Mouse (Mus musculus) testis, adult 2 months (tissue): ENCODE measurements at regions not wholly inside any gene's neighbourhood (a gene's known extent, or its start where the extent isn't known, plus 50 kb on each side); places are given as distances from the start of the nearest gene placed in this dataset.
"Not testable (repeated sequence)": the region's sequence is repeated elsewhere in the genome, so short reads cannot be mapped to it uniquely, and the experiment has no call there.

Source experiments
- H3K27ac ChIP-seq: fragments of 200-500 bp; 2 replicates; pipeline ENCODE4 v1.5.1; 2012; ENCODE audit warnings: low read depth, low read length; ENCODE audit not compliant: control insufficient read depth, insufficient read depth
- H3K27me3 ChIP-seq: fragments of 200-500 bp; 2 replicates; pipeline ENCODE4 v1.6.1; 2012; ENCODE audit warnings: mild to moderate bottlenecking, low read length, moderate library complexity; ENCODE audit not compliant: control insufficient read depth, insufficient read depth
- H3K36me3 ChIP-seq: fragments of 200-500 bp; 2 replicates; pipeline ENCODE4 v1.6.1; 2012; ENCODE audit warnings: mild to moderate bottlenecking, low read length; ENCODE audit not compliant: control insufficient read depth, insufficient read depth
- H3K4me1 ChIP-seq: fragments of 200-500 bp; 2 replicates; pipeline ENCODE4 v1.6.1; 2012; ENCODE audit warnings: low read length; ENCODE audit not compliant: control insufficient read depth, insufficient read depth
- H3K4me3 ChIP-seq: fragments of 200-500 bp; 2 replicates; pipeline ENCODE4 v1.5.1; 2012; ENCODE audit warnings: low read depth, mild to moderate bottlenecking, low read length, moderate library complexity, mixed read lengths; ENCODE audit not compliant: control insufficient read depth
- CTCF ChIP-seq: fragments of 200-500 bp; IDR thresholded peaks from 2 replicates; pipeline ENCODE4 v1.5.1; 2012; ENCODE audit warnings: low read depth, mild to moderate bottlenecking, inconsistent platforms, low read length, moderate library complexity; ENCODE audit not compliant: control insufficient read depth, insufficient read depth, insufficient replicate concordance
- POLR2A ChIP-seq: fragments of 200-500 bp; IDR thresholded peaks from 2 replicates; pipeline ENCODE4 v1.6.1; 2012; ENCODE audit warnings: low read depth, mild to moderate bottlenecking, inconsistent platforms, low read length, moderate library complexity; ENCODE audit not compliant: control insufficient read depth

DNA sequence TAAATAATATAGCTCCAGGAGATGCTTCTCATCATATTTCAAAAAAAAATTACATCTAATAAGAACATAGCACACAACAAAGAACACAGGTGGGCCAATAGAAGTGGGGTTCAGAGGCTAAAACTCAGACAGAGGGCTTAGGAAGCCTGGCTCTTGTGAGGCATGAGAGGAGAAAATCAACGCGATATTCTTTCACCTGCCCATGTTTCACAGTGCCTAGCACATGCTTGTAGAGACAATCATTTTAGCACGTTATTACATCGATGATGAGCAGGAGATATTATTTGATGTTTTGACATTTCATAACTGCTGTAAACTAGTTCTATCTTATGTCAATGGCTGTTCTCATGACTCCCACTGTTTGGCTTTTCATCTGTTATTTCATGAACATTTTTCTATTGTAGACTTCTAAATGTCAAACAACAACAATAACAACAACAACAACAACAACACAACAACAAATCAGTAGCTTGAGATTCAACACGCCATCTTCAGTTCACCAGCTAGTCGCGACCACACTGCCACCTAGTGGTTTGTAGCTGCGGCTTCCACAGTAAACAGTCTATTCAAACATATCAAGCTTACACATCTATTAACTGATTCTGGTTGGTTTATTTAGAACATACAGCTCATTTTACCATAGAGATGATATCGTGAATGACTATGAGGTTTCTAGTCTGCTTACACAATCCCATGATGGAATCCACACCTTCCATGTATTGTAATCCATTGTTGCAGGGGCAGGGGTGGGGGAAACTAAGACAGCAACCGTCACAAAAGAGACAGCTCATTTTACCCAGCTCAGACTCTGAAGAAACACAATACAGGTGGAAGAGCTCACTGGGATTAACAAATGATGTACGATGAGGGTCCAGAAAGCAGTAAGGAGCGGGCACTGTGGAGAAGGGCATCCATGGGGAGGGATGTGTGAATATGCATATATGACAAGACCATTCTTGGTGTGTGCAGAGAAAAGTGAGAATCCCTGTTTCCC, 60.5 kb upstream of the Tmem200a start:
- no peak overlapping the region for H3K27ac ChIP-seq
- no peak for TF ChIP-seq POLR2A
- TF ChIP-seq CTCF, result peak; percentile 73; the same call in 1 of the 2 replicates
- no peaks in the 10 kb centered on the region for H3K27me3 ChIP-seq
- H3K4me1 ChIP-seq, result no peaks in the 10 kb centered on the region
- no peak overlapping the region for H3K4me3 ChIP-seq
- H3K36me3 ChIP-seq, result no peaks in the 10 kb centered on the region

DNA sequence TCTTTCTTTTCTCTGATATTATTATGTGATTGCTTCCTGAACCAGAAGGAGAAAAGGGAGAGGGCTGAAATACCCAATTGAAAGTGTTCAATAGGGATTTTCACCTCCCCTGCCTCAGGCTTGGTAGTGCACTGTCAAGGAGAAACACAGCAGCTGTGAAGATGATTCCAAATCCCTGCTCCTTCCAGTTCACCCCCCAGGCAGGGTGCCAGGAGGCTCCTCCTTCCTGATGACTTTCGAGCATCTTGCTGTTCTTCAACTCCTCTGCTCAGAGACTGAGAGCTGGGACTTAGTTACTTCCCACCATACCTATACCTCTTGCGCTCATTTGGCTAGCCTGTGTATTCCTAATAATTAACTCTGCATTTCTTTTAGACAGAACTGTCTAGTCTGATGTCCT, 73.7 kb upstream of the Tmem200a start:
- Histone ChIP-seq H3K4me1 (no peaks in the 10 kb centered on the region), H3K36me3 (no peaks in the 10 kb centered on the region), H3K27me3 (no peaks in the 10 kb centered on the region), H3K4me3 (no peak overlapping the region), H3K27ac (no peak overlapping the region)
- TF ChIP-seq POLR2A (no peak), CTCF (no peak)

DNA sequence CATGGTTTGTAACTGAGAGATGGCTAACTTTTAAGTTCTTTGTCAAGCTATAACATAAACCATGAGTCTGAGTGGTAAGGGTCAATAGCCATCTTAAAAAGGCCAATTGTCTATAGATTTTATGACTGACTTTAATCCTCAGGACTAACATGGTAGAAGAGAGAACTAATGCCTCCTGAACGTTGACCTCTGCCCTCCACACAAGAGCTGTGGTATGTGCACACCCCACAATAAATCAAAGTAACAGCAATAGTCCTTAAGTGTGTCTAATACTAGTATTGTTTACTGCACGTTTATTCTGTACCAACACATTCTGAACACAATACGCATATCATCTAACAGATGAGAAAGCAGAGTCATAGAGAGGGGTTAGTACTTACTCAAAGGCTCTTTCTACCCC, 70.7 kb upstream of the Samd3 start:
- Histone ChIP-seq H3K36me3 (no peaks in the 10 kb centered on the region), H3K27ac (no peak overlapping the region), H3K4me3 (no peak overlapping the region), H3K27me3 (no peaks in the 10 kb centered on the region), H3K4me1 (no peaks in the 10 kb centered on the region)
- no peak for TF ChIP-seq CTCF
- TF ChIP-seq POLR2A, result no peak

DNA sequence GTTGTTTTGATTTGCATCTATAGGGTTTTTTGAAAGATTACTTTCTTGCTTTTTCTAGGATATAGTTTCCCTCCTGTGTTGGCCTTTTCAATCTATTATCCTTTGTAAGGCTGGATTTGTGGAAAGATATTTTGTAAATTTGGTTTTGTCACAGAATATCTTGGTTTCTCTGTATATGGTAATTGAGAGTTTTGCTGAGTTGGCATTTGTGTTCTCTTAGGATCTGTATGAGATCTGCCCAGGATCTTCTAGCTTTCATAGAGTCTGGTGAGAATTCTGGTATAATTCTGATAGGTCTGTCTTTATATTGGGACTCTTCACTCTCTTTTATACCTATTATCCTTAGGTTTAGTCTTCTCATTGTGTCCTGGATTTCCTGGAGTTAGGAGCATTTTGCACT, 68.4 kb upstream of the Samd3 start:
- H3K4me3 ChIP-seq, result not testable (repeated sequence)

DNA sequence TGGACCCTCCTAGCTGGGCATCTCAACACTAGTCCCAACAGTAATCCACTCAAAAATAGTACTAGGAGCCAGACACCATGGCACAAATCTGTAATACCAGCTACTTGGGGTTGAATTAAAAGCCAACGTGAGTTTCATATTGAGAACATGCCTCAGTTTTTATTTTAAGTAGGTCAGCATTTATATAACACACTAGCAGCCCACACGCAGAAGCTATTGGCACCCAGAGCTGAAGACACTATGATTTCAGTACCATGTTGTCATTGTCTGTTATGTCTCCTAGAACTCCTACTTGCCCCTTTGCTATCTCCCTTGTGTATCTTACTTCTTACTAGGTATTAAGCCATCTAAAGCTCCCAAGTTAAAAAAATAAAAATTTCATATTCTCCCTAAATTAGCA, 65.0 kb upstream of the Samd3 start:
- Histone ChIP-seq H3K36me3 (no peaks in the 10 kb centered on the region), H3K4me1 (no peaks in the 10 kb centered on the region), H3K27ac (no peak overlapping the region), H3K27me3 (no peaks in the 10 kb centered on the region), H3K4me3 (no peak overlapping the region)
- TF ChIP-seq CTCF (no peak), POLR2A (no peak)

More for the DNA sequence above, 68.4 kb upstream of the Samd3 start:
- H3K27ac ChIP-seq, H3K27me3 ChIP-seq, H3K36me3 ChIP-seq, H3K4me1 ChIP-seq: not testable (repeated sequence)

DNA sequence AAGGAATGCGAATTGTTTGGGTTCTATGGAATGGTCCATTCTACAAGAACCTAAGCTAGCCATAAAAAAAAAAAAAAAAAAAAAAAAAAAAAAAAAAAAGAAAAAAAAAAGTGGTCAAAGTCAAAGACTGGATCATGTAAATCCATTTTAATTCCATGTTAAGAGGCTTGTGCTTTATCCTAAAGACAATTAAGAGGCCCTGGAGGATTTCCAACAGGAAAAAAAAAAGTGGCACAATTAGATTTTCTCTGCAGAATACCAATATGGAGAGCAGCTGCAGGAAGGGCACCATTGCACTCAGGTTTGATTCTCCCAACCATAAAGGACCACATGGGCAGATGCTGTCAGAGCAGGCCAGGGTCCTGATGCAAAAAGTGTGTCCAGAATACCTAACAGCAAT, 51.9 kb upstream of the Samd3 start:
- H3K4me3 ChIP-seq, result no peak overlapping the region
- TF ChIP-seq CTCF (no peak), POLR2A (no peak)
- H3K27ac ChIP-seq, result no peak overlapping the region

DNA sequence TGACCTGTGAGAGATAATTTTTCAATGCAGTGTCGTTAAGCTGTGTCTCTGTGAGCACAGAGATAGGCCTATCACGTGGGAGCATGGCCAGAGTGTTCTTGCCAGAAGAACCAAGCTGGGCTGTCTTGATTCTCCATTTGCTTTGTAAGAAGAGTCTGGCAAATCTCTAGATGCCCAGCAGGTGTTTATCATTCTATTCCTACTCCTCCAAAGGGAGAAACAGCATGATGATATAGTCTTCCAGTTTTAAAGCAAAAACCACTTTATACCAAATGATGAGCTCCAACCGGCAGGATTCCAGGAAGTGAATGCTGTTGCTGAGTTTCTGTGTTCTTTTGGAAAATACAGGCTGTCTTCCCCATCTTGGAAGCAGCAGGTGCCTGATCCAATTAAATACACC, 51.2 kb upstream of the Samd3 start:
- Histone ChIP-seq H3K36me3 (no peaks in the 10 kb centered on the region), H3K4me3 (no peak overlapping the region), H3K4me1 (no peaks in the 10 kb centered on the region), H3K27me3 (no peaks in the 10 kb centered on the region), H3K27ac (no peak overlapping the region)
- TF ChIP-seq CTCF (no peak), POLR2A (no peak)

More for the DNA sequence above, 51.9 kb upstream of the Samd3 start:
- H3K27me3 ChIP-seq, result no peaks in the 10 kb centered on the region
- no peaks in the 10 kb centered on the region for H3K36me3 ChIP-seq
- H3K4me1 ChIP-seq, result no peaks in the 10 kb centered on the region
